Mouse (Mus musculus) naive thymus-derived CD4-positive, alpha-beta T cell, adult 5 months (primary cell): ENCODE data around the gene Cdx4. TPM values are rescaled to one million over a fixed set of nuclear protein-coding genes. Genes with fewer than 3 reads are reported as not detected.

Experiments used
- polyA plus RNA-seq: library from polyadenylated mRNA; unstranded; fragments of 100-300 nt; shearing (Covaris generic); gene quantifications from one replicate; pipeline ENCODE4 v1.2.1, GENCODE M21; 2017

Gene Cdx4
- polyA plus RNA-seq: not detected

DNA sequence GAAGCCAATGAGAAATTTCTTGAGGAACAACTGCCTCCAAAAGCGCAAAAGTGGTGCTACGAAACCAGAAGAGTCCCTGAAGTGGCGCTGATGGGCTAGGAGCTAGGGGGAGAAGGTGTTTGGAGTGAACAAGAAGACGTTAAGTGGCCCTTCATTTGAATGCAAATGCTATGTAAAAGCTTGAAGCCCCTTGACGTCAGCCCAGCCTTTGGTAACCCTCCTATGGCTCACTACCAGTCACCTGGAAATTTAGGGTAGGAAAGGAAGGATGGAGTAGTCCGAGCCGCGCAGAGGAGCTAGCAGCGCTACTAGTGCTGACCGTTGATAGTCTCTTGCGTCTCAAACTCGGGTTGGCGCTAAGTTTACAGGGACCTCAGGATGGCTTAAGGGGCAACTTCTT lies at the start of gene Cdx4:
Cdx4 (plus strand) TSS at position 253 of the 400 bp plus-strand sequence.

DNA sequence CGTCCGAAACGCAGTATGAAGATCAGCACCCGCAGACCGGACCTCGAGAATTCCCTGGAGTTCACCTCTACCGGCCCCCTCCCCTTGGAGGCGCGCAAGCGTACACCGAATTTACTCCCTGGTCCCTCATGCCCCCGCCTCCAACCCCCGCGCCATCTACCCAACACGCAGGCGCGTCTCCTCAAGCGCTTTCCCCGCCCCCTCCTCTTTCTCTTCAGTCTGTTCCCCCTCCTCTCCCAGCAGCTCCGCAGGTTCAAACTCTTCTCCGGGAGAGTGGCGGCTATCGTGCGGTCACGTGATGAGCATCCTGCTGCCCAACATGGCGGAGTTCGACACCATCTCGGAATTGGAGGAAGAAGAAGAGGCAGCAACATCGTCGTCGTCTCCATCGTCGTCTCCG lies 35.1 kb downstream of the Cdx4 start, which contains the start of gene Chic1:
Chic1 (plus strand) TSS at position 190 of the 400 bp plus-strand sequence.

Other genes starting within 250 kb of the Cdx4 start
- gene Nap1l2, start 134.8 kb upstream of the Cdx4 start, polyA plus RNA-seq: not detected
- gene Chic1, start 35.1 kb downstream of the Cdx4 start, polyA plus RNA-seq: 0.96 TPM
- gene Tsx, start 93.1 kb downstream of the Cdx4 start, polyA plus RNA-seq: not detected
- gene Gm26992, start 100.6 kb downstream of the Cdx4 start, polyA plus RNA-seq: not detected